Mouse (Mus musculus) CD8-positive naive resting alpha-beta T cell, adult 2 months (primary cell): Measurements from ENCODE around the gene Dpm3.
"Not testable (repeated sequence)": the region's sequence is repeated elsewhere in the genome, so short reads cannot be mapped to it uniquely, and the experiment has no call there.

Experiments used
- DNase-seq, 2 experiments: peaks; one replicate each; pipeline ENCODE4 v3.0.0; 2022; ENCODE audit warnings: low read depth in 2 of 2, low spot score in 2 of 2

Dpm3 gene

GRCm38 (mm10) chr3:89259076-89259475 lies at the start of gene Dpm3:
Gene Dpm3, plus strand, starts transcription at chr3:89259358.
- no peak for DNase-seq

DNA sequence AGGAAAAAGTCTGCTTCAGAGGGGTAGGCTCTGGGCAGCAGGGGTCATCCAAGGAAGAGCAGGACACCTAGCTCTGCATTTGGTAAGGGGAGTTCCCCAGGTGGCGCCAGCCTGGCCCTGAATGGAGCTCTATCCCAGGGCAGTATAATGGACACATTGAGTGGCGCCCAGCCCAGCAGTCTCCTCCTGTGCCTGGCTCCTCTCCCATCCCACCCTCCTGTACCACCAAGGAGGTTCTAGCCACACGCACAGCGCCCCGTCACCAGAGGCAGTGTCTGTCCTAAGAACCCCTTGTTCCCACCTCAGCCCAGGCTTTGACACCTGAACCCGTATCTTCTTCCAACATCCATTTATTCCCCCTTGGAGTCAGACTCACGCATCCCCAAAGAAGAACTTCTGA lies 49.4 kb upstream of the Dpm3 start:
- DNase-seq: no peak

GRCm38 (mm10) chr3:89210162-89210561 lies 49.0 kb upstream of the Dpm3 start:
- DNase-seq: no peak

GRCm38 (mm10) chr3:89210731-89211130 lies 48.4 kb upstream of the Dpm3 start:
- no peak for DNase-seq

DNA sequence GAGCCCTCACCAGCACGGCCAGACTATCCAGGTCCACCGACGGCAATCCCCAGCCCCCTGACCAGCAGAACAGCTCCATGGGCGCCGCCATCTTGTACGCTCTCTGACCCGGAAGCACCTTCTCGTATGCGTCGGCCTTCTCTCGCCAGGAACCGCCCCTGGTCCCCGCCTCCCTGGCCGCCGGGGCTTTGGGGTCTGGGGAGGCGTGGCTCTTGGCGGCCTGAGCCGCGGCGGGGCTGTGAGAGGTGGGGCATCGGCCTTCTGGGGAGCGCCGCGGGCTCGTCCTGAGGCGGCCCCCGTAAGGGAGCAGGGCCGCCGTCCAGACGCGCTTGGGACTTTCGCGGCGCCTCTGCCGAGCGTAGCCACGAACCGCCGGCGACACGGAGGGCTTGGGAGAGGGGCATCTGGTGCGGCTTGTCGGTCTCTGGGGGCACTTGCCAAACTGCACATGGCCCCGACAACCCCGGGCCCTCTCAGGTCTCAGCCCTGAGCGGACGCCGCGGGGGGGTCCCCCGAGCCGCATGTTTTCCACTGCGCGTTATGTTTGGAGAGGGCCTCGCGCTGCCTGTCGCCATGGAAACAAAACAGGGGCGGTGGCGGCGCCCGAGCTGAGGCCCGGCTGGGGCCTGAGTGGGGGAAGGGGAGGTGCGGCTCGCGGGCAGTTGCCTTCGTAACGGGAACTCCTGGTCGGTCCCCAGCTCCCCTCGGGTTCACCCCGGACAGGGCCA lies 45.2 kb upstream of the Dpm3 start:
- peak; percentile 80 to 83 for DNase-seq

DNA sequence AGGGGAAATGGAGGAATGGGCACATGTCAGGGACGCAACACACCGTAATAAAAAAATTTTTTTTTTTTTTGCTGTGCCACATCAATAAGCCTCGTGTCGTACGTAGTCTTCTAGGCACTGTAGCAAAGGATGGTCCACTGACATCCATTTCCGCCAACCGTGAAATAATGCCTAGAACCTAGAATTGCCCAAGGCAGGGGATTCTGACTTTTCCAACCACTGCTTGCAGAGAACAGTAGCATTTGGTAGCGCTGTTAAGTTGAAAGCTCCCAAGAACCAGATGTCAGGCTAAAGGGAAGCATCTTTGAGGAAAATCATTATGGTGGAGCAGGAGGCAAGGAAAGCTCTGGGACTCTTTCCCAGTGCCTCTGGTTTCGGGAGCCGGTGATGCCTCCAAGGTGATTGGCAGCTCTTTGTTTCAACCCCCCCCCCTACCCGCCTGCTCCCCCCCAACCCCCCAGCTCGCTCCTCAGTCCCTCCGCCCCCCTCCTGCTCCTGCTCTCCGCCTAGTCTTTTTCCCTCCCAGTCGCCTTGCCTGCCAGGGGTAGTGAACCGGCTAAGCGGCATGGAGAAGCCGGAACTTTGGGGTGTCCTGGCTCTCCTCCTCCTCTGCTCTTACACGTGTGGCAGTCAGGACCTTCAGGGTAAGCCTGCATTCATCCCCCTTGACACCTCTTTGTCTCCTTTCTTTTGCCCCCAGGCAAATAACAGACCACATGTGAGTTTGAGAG lies 44.3 kb upstream of the Dpm3 start, which contains the start of gene Thbs3:
Gene Thbs3 (plus strand): TSS at position 500 of the 731 bp plus-strand sequence.
- DNase-seq: peak in 1 of 2 experiments; percentile 13

GRCm38 (mm10) chr3:89215853-89216252 lies 43.3 kb upstream of the Dpm3 start:
- peak; percentile 78 to 87 for DNase-seq

DNA sequence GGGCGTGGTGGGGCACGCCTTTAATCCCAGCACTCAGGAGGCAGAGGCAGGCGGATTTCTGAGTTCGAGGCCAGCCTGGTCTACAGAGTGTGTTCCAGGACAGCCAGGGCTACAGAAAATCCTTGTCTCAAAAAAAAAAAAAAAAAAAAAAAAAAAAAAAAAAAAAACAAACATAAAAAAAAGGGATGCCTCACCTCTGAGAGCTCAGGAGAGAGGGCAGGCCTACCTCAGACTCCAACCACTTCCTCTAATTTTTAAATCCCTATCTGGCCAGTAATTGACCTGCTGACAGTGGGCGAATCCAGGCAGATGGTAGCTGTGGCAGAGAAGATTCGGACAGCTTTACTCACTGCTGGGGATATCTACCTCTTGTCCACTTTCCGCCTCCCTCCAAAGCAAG lies 42.8 kb upstream of the Dpm3 start:
- DNase-seq: not testable (repeated sequence)

- no peak for DNase-seq
These were observed 40.9 kb upstream of the Dpm3 start for GRCm38 (mm10) chr3:89218271-89218670.

GRCm38 (mm10) chr3:89219546-89219945 lies 39.6 kb upstream of the Dpm3 start:
- no peak for DNase-seq

GRCm38 (mm10) chr3:89221167-89221566 lies 38.0 kb upstream of the Dpm3 start:
- DNase-seq: no peak

GRCm38 (mm10) chr3:89224796-89225195 lies 34.4 kb upstream of the Dpm3 start:
- DNase-seq: no peak

DNA sequence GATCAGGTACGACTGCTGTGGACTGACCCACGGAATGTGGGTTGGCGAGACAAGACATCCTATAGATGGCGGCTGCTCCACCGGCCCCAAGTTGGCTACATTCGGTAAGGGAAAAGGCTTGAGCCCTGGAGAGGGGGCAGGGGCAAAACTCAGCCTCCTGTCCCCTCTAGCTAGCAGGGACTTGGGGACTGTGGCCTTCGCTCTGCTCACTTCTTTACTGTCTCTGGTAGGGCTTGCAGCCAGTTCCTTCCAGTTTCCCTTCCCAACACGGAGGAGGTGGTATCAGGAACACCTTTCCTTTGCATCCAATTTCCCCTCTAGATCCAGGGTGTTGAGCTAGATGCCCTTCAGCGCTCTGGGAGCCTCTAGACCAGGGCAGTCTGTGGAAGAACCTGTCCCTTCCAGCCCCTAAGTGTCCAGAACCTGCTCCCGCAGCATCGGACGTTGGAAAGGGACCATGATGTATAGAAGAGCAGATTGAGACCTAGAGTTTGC lies 33.8 kb upstream of the Dpm3 start:
- DNase-seq: no peak

DNA sequence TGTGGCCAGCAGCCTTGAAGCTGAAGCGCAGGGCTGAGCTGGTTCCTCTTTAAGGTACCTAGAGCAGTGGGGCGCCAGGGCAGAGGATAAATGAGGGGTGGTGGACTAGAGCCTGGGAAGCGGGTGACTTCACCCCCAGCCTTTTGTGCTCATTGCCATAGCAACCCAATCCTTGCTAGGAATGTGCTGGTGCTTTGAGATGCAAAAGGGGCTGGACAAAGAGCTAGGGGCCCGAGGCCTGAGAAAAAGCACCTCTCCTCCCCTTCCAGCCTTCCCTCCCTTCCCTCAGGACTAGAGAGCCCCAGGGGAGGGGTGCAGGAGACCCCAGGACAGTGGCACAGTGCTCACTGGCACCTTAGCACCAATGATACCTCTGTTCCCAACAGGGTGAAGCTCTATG lies 33.2 kb upstream of the Dpm3 start:
- no peak for DNase-seq

DNA sequence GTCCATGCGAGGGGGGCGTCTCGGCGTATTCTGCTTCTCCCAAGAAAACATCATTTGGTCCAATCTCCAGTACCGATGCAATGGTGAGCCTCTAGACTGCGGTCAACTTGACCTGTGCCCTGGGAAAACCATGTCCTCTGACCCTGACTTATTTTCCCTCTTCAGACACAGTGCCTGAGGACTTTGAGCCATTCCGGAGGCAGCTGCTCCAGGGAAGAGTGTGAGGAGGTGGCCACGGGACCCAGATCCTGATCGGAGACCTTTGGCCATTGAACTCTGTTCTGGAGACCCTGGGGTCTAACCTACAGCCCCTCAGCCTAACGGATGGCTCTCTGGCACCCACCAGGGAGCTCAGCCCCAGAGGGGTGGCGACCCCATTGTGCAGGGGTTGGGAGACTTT lies 32.8 kb upstream of the Dpm3 start:
- no peak for DNase-seq

GRCm38 (mm10) chr3:89226900-89227299 lies 32.3 kb upstream of the Dpm3 start, which contains the start of gene Mtx1:
Gene Mtx1, minus strand, starts transcription at chr3:89227088.
- no peak for DNase-seq

DNA sequence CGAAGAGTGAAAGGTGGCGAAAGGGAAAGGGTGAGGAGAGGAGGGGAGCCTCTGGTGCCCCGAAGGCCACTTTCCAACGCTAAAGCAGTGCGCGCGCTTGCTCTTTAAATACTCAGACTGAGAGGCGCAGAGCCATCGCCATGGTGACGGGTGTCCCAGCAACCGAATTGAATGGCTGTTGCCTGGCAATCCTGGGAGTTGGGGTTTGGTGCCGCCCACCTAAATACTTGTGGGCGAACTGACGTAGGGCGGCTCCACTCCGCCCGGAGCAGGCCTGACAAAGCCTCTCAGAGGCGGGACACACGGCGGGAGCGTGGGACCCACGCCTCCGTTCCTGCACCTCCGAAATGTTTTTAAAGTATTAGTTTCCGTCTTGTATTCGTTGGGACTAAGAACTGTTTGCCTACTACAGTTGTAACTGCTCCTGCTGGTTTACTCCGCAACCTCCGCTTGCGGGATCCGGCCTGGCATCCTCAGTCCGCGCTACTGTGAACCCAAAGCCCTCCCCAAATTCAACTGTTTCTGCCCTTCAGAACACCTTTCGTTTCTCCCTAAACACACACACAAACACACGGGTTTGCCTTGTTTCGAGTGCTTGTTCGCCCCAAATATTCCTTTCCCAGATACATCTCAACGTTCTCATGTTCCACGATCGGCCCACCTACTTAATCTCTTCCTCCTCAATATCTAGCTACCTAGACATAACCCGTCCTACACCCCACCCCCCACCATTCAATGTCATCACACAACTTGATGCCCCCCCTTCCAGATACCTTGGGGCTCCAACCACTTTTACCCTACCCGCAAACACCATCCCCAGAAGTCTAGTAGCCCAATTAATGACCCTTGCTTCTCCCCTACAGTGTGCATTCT lies 31.6 kb upstream of the Dpm3 start:
- peak; percentile 75 to 76 for DNase-seq

DNA sequence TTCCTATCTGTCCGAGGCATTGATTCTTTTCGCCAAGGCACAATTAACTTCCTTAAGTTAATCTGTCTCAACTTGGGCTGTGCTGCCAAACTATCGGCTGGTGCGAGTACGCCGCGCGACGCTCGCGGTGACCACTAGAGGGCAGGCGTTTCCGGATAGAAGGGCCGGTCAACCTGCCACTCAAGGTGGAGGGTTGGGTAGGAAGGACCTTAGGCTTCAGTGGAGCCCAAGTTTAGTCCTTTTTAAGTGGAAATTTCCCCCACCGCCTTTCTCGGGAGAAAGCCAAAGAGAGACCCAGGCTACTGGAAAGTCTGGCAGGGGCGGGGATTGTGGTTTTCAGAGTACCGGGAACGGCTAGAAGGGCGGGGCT lies 31.0 kb upstream of the Dpm3 start:
- peak; percentile 73 to 82 for DNase-seq

GRCm38 (mm10) chr3:89228836-89229235 lies 30.3 kb upstream of the Dpm3 start, which contains the start of gene Muc1:
Gene Muc1, plus strand, starts transcription at chr3:89229057.
- DNase-seq: no peak

DNA sequence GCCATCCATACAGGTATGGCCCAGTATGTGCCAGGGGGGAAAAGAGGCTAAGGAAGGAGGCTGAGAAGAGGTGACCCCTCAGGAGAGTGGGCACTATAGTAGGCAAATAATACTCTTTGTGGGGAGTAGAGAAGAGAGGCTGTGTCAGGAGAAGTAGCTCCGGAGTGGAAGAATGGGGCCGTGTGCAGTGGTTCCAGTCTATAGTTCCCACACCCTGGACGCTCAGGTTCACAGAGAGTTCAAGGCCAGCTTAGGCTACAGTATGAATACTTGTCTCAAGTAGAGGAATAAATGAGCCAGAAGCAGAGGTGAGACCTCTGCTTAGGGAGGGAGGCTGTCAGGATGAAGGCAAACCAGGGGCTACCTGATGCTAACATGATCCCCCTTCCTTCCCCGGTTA lies 29.9 kb upstream of the Dpm3 start:
- DNase-seq: no peak

DNA sequence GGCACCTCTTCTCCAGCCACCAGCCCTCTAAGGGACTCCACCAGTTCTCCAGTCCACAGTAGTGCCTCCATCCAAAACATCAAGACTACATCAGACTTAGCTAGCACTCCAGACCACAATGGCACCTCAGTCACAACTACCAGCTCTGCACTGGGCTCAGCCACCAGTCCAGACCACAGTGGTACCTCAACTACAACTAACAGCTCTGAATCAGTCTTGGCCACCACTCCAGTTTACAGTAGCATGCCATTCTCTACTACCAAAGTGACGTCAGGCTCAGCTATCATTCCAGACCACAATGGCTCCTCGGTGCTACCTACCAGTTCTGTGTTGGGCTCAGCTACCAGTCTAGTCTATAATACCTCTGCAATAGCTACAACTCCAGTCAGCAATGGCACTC lies 28.6 kb upstream of the Dpm3 start:
- no peak for DNase-seq
